Mouse (Mus musculus): ENCODE results near the gene Prss38.

Prss38 gene

GRCm38 (mm10) chr11:59375475-59375874 is at the start of gene Prss38:
TSS of gene Prss38 (minus strand) at chr11:59375657.
- DNase-seq (ENCODE audit: low spot score) = no peak

- DNase-seq (ENCODE audit: low spot score) = no peak
Measured at GRCm38 (mm10) chr11:59423010-59423588, 47.6 kb upstream of the Prss38 start.

GRCm38 (mm10) chr11:59421967-59422366 is 46.5 kb upstream of the Prss38 start:
- DNase-seq (ENCODE audit: low spot score) = no peak

GRCm38 (mm10) chr11:59421436-59421835 is 46.0 kb upstream of the Prss38 start:
- DNase-seq (ENCODE audit: low spot score) = no peak

- no peak for DNase-seq (ENCODE audit: low spot score)
Measured at GRCm38 (mm10) chr11:59418708-59419107, 43.3 kb upstream of the Prss38 start.

- no peak for DNase-seq (ENCODE audit: low spot score)
Measured at GRCm38 (mm10) chr11:59412999-59413863, 37.8 kb upstream of the Prss38 start.

- no peak for DNase-seq (ENCODE audit: low spot score)
Measured at GRCm38 (mm10) chr11:59412058-59412457, 36.6 kb upstream of the Prss38 start.

GRCm38 (mm10) chr11:59410851-59411250 is 35.4 kb upstream of the Prss38 start:
- no peak for DNase-seq (ENCODE audit: low spot score)

- DNase-seq (ENCODE audit: low spot score) = no peak
Measured at GRCm38 (mm10) chr11:59405761-59406160, 30.3 kb upstream of the Prss38 start.

GRCm38 (mm10) chr11:59400876-59401275 is 25.4 kb upstream of the Prss38 start:
- DNase-seq (ENCODE audit: low spot score) = no peak

GRCm38 (mm10) chr11:59399830-59400229 is 24.4 kb upstream of the Prss38 start:
- DNase-seq (ENCODE audit: low spot score) = no peak

GRCm38 (mm10) chr11:59397536-59398371 is 22.3 kb upstream of the Prss38 start:
- no peak for DNase-seq (ENCODE audit: low spot score)

- no peak for DNase-seq (ENCODE audit: low spot score)
Measured at GRCm38 (mm10) chr11:59394451-59394850, 19.0 kb upstream of the Prss38 start.

GRCm38 (mm10) chr11:59393591-59393990 is 18.1 kb upstream of the Prss38 start:
- no peak for DNase-seq (ENCODE audit: low spot score)

GRCm38 (mm10) chr11:59392300-59392699 is 16.8 kb upstream of the Prss38 start:
- DNase-seq (ENCODE audit: low spot score) = no peak

- DNase-seq (ENCODE audit: low spot score) = no peak
Measured at GRCm38 (mm10) chr11:59390470-59390869, 15.0 kb upstream of the Prss38 start.

- DNase-seq (ENCODE audit: low spot score) = no peak
Measured at GRCm38 (mm10) chr11:59389617-59390016, 14.2 kb upstream of the Prss38 start.

- DNase-seq (ENCODE audit: low spot score) = no peak
Measured at GRCm38 (mm10) chr11:59388806-59389205, 13.3 kb upstream of the Prss38 start.

- no peak for DNase-seq (ENCODE audit: low spot score)
Measured at GRCm38 (mm10) chr11:59387471-59387870, 12.0 kb upstream of the Prss38 start.

GRCm38 (mm10) chr11:59385123-59385522 is 9.7 kb upstream of the Prss38 start:
- no peak for DNase-seq (ENCODE audit: low spot score)

GRCm38 (mm10) chr11:59384441-59384959 is 9.0 kb upstream of the Prss38 start:
- no peak for DNase-seq (ENCODE audit: low spot score)

- no peak for DNase-seq (ENCODE audit: low spot score)
Measured at GRCm38 (mm10) chr11:59379547-59379946, 4.1 kb upstream of the Prss38 start.

All from urinary bladder, postnatal 10 days (tissue).